Mouse (Mus musculus) skeletal muscle tissue, adult 2 months (tissue): ENCODE results near the gene Megf6.

Source experiments
- DNase-seq: peaks from one replicate; pipeline ENCODE4 v3.0.0-alpha.2; 2012; ENCODE audit warnings: low read depth, low spot score

The Megf6 gene

DNA sequence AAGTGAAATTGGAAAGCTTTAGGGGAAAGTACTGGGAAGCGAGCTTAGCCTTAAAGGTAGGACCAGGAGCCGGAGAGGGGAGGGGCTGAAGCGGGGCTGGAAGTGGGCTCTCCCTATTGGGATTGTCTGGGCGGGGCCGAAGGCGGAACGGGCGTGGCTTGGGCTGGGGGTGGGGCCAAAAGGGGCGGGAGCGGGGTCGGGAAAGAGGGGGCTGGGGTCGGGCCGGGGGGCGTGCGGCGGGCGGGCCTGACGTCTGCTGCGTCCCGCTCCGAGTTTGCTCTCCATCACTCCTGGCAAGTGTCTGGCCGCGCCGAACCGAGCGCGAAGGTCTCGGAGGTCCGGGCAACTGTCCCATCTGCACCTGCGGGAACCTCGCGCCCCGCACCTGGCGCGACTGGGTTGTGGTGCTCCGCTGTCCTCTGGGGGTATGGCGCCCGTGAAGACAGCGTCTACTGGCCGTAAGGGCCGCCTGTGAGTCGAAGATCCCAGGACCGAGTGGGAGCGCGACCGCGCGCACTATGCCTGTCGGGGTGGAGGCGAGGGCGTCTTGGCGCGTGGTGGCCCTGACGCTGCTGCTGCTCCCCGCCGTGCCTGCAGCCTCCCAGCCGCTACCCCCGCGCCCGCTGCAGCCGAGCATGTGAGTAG lies at the start of gene Megf6:
Gene Megf6, plus strand, starts transcription at position 225 of the 645 bp plus-strand sequence.
- DNase-seq = no peak

- DNase-seq = no peak
These were observed 48.7 kb upstream of the Megf6 start for GRCm38 (mm10) chr4:154121800-154122199.

GRCm38 (mm10) chr4:154122374-154122773 lies 48.2 kb upstream of the Megf6 start:
- DNase-seq = no peak

GRCm38 (mm10) chr4:154123553-154123952 lies 47.0 kb upstream of the Megf6 start:
- DNase-seq = no peak

DNA sequence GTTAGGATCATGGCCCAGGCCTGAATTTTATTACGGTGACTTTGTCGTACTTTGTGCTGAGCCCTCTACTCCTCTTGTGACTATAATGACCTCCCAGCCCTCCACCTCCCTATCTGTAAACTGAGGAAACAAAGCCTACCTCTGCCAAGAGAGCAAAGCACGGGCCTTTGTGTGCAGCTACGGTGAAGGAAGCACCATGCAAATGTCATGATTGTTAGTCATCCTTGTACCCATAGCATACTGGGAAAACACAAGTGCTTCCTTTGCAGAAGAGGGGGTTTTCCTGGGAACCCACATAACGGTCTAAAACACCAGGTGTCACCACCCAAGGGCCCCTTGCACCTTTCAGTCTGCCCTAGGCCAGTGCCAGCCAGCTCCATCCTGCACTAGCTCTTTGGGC lies 45.3 kb upstream of the Megf6 start:
- no peak for DNase-seq

DNA sequence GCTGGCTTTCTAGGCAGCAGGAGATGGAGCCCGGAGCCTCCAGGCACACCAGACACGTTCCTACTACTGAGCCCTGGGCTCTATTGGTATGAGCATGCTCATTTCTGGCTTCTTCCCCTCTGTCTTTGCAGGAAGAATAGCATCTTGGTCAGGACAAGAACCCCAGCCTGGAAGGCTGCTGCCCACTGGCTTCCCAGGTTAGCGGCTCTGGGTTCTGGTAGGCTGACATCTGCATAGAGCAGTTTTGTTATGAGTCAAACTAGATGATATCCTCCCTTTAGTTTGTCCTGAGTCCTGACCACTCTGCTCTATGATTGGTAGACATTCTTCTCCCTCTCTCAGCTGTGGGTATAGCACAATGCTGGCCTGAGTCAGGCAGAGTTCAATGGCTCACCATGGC lies 43.3 kb upstream of the Megf6 start:
- DNase-seq = no peak

DNA sequence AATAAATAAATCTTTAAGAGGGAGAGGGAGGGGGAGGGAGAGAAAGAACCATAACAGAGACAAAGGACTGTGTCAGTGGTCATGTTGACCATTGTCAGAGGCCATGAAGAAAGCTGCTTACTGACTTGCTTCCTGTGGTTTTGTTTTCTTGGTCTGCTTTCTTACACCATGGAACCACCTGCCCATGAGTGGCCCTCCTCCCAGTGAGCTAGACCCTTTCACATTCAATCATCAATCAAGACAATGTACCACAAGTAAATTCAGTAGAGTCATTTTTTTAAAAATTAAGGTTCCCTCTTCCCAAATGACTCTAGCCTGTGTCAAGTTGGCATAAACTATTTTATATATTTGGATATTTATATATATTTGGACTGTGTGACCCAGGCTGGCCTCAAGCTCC lies 40.6 kb upstream of the Megf6 start:
- DNase-seq = no peak

- no peak for DNase-seq
These were observed 38.6 kb upstream of the Megf6 start for GRCm38 (mm10) chr4:154131894-154132293.

GRCm38 (mm10) chr4:154134803-154135202 lies 35.7 kb upstream of the Megf6 start:
- no peak for DNase-seq

DNA sequence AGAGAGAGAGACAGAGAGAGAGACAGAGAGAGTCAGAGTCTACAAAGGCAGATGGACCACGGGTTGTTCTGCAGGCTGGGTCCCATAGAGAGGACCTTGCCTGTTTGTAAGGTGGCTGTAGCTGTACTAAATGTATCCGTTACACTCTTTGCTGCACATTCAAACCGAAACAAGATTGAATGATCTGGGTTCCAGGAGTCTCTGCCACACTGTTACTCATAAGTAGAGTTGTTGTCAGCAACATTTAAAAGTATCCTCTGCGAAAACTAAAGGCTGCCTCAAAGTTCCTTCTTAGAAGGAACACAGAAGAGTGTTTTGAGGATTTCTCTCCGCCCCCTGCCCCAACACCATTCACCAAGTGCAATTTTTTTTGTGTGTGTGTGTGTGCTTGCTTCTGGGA lies 33.4 kb upstream of the Megf6 start:
- DNase-seq = no peak

DNA sequence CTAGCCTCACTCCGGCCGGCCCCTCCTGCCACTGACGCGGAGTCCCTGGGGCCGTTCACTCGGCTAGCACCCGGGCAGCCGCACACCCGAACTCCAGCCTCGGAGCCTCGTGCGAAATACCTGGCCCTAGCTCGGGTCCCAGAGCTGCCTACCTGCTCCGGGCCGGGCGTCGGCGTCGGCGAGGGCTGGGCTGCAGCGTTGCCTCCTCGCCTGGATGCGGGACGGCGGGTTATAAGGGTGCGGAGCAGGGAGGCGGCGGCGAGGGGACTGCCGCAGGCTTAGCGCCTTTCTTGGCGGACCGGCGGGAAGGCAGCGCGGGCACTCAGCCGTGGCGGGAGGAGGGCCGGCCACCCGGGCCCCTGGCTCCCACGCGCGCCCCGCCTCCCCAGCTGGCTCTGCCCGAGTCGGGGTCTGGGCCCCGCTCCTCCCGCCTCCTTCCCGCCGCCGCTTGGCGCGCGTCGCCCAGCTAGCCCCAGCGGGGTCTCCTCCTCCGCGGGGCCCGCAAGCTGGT lies 30.8 kb upstream of the Megf6 start:
- no peak for DNase-seq

GRCm38 (mm10) chr4:154140182-154140212 lies 30.5 kb upstream of the Megf6 start, which contains the start of gene Trp73:
Gene Trp73, minus strand, starts transcription at chr4:154140208.
- no peak for DNase-seq

DNA sequence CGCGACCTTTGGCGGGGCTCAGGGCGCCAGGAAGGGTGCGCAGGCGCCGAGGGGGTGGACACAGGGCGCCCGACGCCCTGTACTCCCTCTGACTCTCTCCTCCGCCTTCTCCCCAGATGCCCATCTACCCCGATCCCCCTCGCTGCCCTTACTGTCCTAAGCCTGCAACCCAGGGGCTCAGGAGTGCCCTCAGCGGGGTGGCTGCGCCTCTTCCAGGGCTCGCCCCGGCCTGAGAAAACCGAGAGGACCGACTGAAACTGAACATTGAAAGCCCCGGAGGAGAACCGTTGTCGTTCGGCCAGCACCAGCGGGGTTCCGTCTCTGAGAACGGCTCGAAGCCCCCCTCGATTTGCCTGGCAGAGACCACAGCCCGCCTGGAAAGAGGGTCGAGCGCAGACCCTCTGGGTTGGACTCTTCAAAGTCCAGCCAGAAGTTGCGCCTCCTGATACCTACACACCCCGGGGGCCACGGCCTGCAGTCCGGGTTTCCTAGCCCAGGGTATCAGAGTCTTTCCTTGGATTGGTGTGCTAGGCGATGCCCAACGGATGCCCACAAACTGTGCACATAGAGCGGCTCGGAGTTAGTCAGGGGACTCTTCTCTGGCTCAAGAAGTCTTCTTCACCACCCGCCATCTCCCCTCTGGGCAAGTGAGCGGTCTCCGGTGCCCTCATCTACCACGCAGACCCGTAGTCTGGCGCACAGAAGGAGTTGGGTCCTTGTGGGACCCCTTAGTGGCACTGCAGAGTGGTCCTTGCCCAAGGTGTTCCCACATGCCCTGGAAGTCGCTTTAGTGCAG lies 30.1 kb upstream of the Megf6 start:
- no peak for DNase-seq

DNA sequence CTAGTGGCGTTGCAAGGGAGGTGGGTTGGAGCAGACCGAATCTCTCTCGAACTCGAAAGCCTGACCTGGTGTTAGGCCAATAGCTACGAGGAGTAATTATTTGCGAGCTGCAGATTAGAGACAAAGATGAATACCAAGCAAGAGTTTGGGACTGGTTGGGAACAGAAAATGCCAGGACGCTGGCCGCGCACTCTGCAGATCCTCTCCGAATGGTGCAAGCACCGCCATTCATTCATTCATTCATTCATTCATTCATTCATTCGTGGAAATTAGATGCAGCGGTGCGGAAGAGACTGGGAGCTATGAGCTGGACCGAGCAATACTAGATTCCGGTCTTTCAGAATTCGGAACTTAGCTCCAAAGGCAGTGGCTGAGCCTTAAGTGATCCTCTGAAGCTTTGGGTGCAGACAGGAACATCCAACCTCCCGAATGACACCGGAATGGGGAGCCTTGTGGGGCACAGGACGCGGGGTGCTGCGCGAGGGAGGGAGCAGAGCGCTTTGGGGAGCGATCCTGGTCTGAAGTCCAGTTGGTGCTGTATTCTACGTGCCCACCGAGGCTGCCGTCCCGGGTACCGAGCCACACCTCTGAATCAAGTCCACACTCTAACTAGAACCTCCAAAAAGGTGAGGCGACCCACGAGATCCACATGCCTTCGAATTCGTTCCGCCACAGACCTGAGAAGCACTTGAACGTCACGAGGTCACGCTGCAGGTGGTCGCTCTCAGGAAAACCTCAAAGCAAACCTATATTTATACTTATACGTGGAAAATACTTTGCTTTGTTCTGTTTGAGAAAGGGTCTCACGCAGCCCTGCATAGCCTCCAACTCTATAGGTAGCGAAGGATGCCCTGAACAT lies 29.3 kb upstream of the Megf6 start:
- DNase-seq = no peak

DNA sequence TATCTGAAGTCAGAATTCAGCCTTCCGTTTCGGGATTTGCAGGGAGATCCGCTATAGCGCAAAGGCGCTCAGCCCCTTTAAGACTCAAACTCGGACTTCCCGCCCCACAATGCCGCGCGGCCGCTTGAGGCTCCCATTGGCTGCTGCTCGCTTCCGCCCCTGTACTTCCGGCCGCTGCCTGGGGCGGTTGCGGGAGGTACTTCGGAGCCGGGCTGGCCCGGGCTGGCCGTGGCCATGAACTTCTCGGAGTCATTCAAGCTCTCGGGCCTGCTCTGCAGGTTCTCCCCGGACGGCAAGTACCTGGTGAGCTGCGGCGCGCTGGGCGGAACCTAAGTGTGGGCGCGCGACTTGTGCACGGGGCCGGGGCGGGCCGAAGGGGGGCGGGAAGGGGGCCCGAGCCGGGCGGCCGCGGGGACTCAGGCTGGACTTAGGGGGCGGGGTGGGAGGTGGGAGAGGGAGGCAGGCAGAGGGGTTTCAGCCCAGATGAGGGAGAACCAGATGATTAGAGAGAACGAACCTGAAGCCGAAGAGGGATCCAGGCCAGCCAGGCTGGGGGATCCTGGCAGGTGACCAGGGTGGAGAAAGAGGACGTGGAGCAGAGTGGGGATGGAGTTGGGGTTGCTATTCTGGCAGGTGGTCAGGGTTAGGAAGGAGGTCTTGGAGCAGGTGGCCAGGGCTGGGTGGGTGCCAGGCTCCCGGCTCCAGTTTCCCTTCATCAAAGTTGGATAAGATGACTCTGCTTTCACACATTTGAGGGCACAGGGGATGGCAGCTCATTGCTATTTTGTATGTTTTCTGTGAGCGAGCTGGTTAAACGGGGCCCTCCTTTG lies 28.1 kb upstream of the Megf6 start, which contains the start of gene Wrap73:
Gene Wrap73, plus strand, starts transcription at position 162 of the 830 bp plus-strand sequence.
- peak; percentile 84 for DNase-seq

- no peak for DNase-seq
These were observed 25.8 kb upstream of the Megf6 start for GRCm38 (mm10) chr4:154144712-154145111.

DNA sequence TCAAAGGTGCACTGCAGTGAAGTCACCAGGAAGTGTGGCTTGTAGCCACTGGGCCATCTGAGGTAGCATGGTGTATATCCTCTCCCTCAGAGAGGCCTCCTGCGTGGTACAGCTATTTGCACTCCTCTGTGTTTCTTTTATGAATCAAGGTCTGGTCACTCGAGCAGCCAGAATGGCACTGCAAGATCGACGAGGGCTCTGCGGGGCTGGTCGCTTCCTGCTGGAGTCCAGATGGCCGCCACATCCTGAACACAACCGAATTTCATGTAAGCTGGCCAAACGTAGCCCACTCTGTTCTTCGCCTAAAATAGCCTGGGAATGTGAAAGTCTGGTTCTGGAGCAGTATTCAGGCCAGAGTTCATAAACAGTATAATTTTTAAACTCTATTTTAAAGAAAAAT lies 24.2 kb upstream of the Megf6 start:
- no peak for DNase-seq

DNA sequence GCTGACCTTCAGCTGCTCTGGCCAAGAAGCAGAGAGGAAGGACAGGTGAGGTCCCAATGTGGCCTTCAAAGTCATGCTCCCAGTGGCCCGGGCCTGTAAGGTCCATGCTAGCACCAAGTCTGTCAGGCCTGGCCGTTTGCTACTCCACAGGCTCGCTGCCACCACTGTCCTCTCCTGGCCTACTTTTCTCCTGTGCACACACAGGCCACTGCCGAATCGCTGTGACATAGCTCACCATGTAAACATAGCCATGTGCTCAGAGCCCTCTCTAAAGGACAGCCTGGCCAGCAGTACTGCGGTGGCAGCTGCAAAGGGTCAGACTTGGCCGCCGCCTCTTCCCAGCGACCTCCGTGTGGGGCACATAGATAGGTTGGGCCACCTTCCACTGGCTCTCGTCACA lies 16.4 kb upstream of the Megf6 start:
- no peak for DNase-seq

- DNase-seq = no peak
These were observed 14.5 kb upstream of the Megf6 start for GRCm38 (mm10) chr4:154156050-154156449.

GRCm38 (mm10) chr4:154157970-154158662 lies 12.4 kb upstream of the Megf6 start:
- DNase-seq = no peak

DNA sequence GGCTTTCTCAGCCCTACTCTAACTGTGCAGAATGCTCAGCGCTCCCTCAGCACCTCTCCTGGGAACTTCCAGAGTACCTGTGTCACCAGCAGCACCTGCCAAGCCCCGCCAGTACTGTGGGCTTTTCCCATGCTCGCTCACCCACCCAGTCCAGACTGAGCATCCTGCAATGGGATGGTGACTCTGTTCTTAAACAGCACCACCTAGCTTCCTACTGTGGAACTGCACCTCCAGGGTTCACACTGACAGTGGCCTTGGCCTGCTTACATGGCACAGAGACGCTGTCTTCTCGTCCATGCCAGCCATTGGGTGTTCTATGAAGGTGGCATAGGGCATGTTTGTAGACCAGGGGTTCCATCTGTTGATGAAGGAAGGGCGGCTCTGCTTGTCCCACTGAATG lies 11.5 kb upstream of the Megf6 start:
- peak; percentile 65 for DNase-seq
